Mouse (Mus musculus) midbrain, embryonic 15.5 days (tissue): ENCODE data around the gene Slc9a9. TPM values are rescaled to one million over a fixed set of nuclear protein-coding genes. Genes with fewer than 3 reads are reported as not detected.
A peak's percentile ranks its signal among the peaks of the same experiment; 100 is the strongest.

Experiments used
- ATAC-seq: fragments of 200-750 bp; cut with Nextera tagmentation; replicated peaks from 2 replicates; pipeline ENCODE4 v1.8.0; 2017; ENCODE audit warnings: moderate TSS enrichment
- H3K27ac ChIP-seq: fragments of 300-500 bp; sonication (generic); 2 replicates; pipeline ENCODE4 v1.5.1; 2015; ENCODE audit warnings: mild to moderate bottlenecking, inconsistent platforms
- H3K27me3 ChIP-seq: fragments of 300-500 bp; sonication (generic); replicated peaks from 2 replicates; pipeline ENCODE4 v1.6.1; 2015; ENCODE audit warnings: inconsistent platforms
- H3K36me3 ChIP-seq: fragments of 300-500 bp; sonication (generic); replicated peaks from 2 replicates; pipeline ENCODE4 v1.6.1; 2015; ENCODE audit warnings: inconsistent platforms
- H3K4me1 ChIP-seq: fragments of 300-500 bp; sonication (generic); 2 replicates; pipeline ENCODE4 v1.6.1; 2015; ENCODE audit warnings: inconsistent platforms
- H3K4me2 ChIP-seq: fragments of 300-500 bp; sonication (generic); 2 replicates; pipeline ENCODE4 v1.6.1; 2015; ENCODE audit warnings: inconsistent platforms, mild to moderate bottlenecking, moderate library complexity
- H3K4me3 ChIP-seq: fragments of 300-500 bp; sonication (generic); 2 replicates; pipeline ENCODE4 v1.5.1; 2015; ENCODE audit warnings: mild to moderate bottlenecking, inconsistent platforms
- H3K9ac ChIP-seq: fragments of 300-500 bp; sonication (generic); 2 replicates; pipeline ENCODE4 v1.6.1; 2015; ENCODE audit warnings: mild to moderate bottlenecking, inconsistent platforms
- H3K9me3 ChIP-seq: fragments of 300-500 bp; sonication (generic); 2 replicates; pipeline ENCODE4 v1.6.1; 2016; ENCODE audit warnings: inconsistent platforms
- WGBS: fragments of 180-500 bp; shearing (Covaris S2); methylation state at CpG from one replicate; pipeline ENCODE4 v1.1.7; 2015; ENCODE audit warnings: mixed read lengths; 5-methylcytosine and 5-hydroxymethylcytosine counted together
- polyA plus RNA-seq: library from polyadenylated mRNA; unstranded; fragments of >200 nt; fragmentation: Nextera tagmentation; extraction: Ambion mirVana; gene quantifications from 2 replicates; pipeline ENCODE4 v1.2.1, GENCODE M21; 2015

The Slc9a9 gene
- polyA plus RNA-seq, 1 experiment from 2014 or later, result 7.3 TPM

GRCm38 (mm10) chr9:94712084-94712483 is 42.4 kb downstream of the Slc9a9 start:
- no peak for ATAC-seq
- H3K9me3 ChIP-seq, result no peaks in the 10 kb centered on the region
- H3K4me1 ChIP-seq, result no peaks in the 10 kb centered on the region
- WGBS, result 85% methylated on average over 5 of the region's 5 CpGs
- H3K4me2 ChIP-seq, result no peak overlapping the region
- H3K9ac ChIP-seq, result no peak overlapping the region
- H3K36me3 ChIP-seq, result no peaks in the 10 kb centered on the region
- H3K27me3 ChIP-seq, result no peaks in the 10 kb centered on the region
- no peak overlapping the region for H3K27ac ChIP-seq
- H3K4me3 ChIP-seq, result no peak overlapping the region

GRCm38 (mm10) chr9:94716695-94717094 is 47.0 kb downstream of the Slc9a9 start:
- Histone ChIP-seq H3K4me3 (no peak overlapping the region), H3K27me3 (no peaks in the 10 kb centered on the region), H3K36me3 (no peaks in the 10 kb centered on the region), H3K4me1 (no peaks in the 10 kb centered on the region), H3K9ac (no peak overlapping the region), H3K9me3 (no peaks in the 10 kb centered on the region), H3K27ac (no peak overlapping the region), H3K4me2 (no peak overlapping the region)
- WGBS, result 90% methylated on average over 2 of the region's 2 CpGs
- no peak for ATAC-seq

DNA sequence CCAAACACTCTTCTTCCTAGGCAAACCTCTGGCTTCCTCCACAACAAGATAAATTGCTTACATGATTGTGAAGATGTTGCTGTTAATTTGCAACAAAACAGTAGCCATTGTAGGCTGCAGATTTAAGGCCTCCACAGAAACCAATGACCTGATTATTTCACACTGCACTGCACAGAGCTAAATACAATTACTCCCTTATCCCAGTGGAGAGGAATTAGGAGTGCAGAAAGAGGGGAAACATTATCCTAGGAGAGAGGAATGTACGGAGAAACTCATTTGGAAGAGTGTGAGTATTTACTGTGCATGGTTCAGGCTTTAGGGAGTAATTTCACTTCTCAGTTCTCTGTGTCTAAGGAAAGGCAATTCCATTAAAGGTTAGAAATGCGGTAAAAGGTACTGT is 53.9 kb downstream of the Slc9a9 start:
- H3K4me2 ChIP-seq, result no peak overlapping the region
- peaks cover 2% of the 10 kb centered on the region; the same call in 1 of the 2 replicates for H3K4me1 ChIP-seq
- no peaks in the 10 kb centered on the region for H3K36me3 ChIP-seq
- 56% methylated on average over 2 of the region's 2 CpGs for WGBS
- no peak overlapping the region for H3K27ac ChIP-seq
- ATAC-seq, result no peak
- H3K9ac ChIP-seq, result no peak overlapping the region
- no peaks in the 10 kb centered on the region for H3K9me3 ChIP-seq
- H3K4me3 ChIP-seq, result no peak overlapping the region
- no peaks in the 10 kb centered on the region for H3K27me3 ChIP-seq

DNA sequence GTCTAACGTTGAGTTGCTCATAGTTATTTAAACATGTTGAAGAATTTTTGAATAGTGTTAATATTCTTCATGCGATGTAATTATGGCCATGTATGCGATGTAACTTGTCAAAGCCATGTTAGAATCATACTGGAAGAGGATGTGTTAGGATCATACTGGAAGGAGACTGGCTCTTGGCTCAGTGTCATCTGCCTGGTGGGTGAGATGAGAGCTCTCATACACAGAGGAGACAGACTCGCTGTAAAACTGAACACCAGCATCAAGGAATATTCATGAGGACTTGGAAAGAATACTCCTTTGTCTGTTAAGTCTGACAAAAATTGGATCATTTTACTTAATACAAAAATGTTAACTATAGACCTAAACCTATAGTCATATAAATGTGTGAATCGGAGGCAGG is 55.4 kb downstream of the Slc9a9 start:
- H3K9ac ChIP-seq, result no peak overlapping the region
- 85% methylated on average over 5 of the region's 5 CpGs for WGBS
- H3K36me3 ChIP-seq, result no peaks in the 10 kb centered on the region
- H3K27ac ChIP-seq, result no peak overlapping the region
- no peaks in the 10 kb centered on the region for H3K27me3 ChIP-seq
- peaks cover 2% of the 10 kb centered on the region; the same call in 1 of the 2 replicates for H3K4me1 ChIP-seq
- H3K4me3 ChIP-seq, result no peak overlapping the region
- no peak overlapping the region for H3K4me2 ChIP-seq
- no peaks in the 10 kb centered on the region for H3K9me3 ChIP-seq
- ATAC-seq, result no peak

GRCm38 (mm10) chr9:94727457-94727856 is 57.7 kb downstream of the Slc9a9 start:
- Histone ChIP-seq H3K27me3 (no peaks in the 10 kb centered on the region), H3K4me2 (no peak overlapping the region), H3K27ac (no peak overlapping the region), H3K9ac (no peak overlapping the region), H3K9me3 (no peaks in the 10 kb centered on the region), H3K4me3 (no peak overlapping the region), H3K36me3 (no peaks in the 10 kb centered on the region), H3K4me1 (peaks cover 2% of the 10 kb centered on the region; the same call in 1 of the 2 replicates)
- WGBS, result 34% methylated on average over 5 of the region's 5 CpGs
- peak; percentile 46; the same call in 1 of the 2 replicates for ATAC-seq

DNA sequence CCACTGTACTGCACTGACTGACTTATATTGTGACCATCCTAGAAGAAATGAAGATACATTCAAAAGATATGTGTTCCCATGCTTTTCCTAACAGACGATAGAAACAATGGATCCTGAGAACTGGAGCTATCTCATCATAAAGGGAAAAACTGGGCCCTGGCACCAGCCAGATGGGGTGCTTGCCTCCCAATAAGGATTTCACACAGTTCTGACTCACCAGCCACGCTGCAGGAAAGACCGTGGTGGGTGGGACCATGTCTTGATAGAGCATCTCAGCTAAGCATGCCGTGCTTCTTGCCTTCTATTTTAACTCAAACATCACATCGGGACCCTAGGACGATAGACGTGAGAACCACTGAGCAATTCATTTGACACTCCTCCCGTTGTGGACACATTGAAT is 60.7 kb downstream of the Slc9a9 start:
- no peak for ATAC-seq
- WGBS, result 95% methylated on average over 8 of the region's 8 CpGs

GRCm38 (mm10) chr9:94732136-94732535 is 62.4 kb downstream of the Slc9a9 start:
- Histone ChIP-seq H3K27ac (no peak overlapping the region), H3K36me3 (no peaks in the 10 kb centered on the region), H3K9ac (no peak overlapping the region), H3K9me3 (no peaks in the 10 kb centered on the region), H3K4me3 (no peak overlapping the region), H3K4me2 (no peak overlapping the region), H3K27me3 (no peaks in the 10 kb centered on the region), H3K4me1 (peaks cover 5% of the 10 kb centered on the region)
- WGBS, result 62% methylated on average over 6 of the region's 6 CpGs
- ATAC-seq, result no peak

More for the DNA sequence above, 60.7 kb downstream of the Slc9a9 start:
- H3K4me1 ChIP-seq, result peaks cover 2% of the 10 kb centered on the region
- H3K36me3 ChIP-seq, result no peaks in the 10 kb centered on the region
- no peak overlapping the region for H3K27ac ChIP-seq
- H3K4me2 ChIP-seq, result no peak overlapping the region
- no peaks in the 10 kb centered on the region for H3K9me3 ChIP-seq
- no peak overlapping the region for H3K4me3 ChIP-seq
- H3K9ac ChIP-seq, result no peak overlapping the region
- no peaks in the 10 kb centered on the region for H3K27me3 ChIP-seq

DNA sequence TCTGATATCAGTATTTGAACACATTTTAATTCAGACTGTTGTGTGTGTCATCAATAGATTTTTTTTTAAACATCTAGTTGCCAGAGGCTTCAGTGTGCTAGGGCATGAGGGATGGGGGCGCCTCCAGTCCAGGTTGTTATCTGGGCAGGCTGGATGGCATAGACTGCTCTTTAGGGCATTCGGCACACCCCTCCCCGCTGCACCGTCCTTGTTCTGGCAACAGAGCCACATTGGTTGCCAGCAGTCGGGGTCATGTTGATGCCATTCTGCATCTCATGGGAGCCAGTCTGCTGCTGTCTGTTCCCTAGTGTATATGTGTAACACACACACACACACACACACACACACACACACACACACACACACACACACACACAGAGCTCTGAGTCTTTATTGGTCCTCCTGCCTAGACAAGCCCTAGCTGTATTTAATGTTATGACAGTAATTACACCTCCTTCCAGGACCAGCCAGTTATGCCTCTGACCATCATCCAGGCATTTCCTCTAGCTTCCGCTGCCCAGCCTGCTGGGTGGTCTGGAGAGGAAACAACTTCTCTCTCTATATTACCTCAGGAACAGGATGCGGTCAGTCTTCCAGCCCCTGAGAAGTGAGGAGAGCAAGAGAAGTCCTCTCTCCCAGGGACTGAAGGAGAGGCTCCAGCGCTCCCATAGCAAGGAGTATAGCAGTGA is 63.0 kb downstream of the Slc9a9 start:
- H3K27ac ChIP-seq, result no peak overlapping the region
- no peak overlapping the region for H3K9ac ChIP-seq
- no peaks in the 10 kb centered on the region for H3K9me3 ChIP-seq
- H3K4me3 ChIP-seq, result no peak overlapping the region
- no peaks in the 10 kb centered on the region for H3K36me3 ChIP-seq
- 84% methylated on average over 8 of the region's 8 CpGs for whole genome bisulfite sequencing
- H3K27me3 ChIP-seq, result no peaks in the 10 kb centered on the region
- no peak overlapping the region for H3K4me2 ChIP-seq
- H3K4me1 ChIP-seq, result peaks cover 2% of the 10 kb centered on the region; the same call in 1 of the 2 replicates
- no peak for ATAC-seq

DNA sequence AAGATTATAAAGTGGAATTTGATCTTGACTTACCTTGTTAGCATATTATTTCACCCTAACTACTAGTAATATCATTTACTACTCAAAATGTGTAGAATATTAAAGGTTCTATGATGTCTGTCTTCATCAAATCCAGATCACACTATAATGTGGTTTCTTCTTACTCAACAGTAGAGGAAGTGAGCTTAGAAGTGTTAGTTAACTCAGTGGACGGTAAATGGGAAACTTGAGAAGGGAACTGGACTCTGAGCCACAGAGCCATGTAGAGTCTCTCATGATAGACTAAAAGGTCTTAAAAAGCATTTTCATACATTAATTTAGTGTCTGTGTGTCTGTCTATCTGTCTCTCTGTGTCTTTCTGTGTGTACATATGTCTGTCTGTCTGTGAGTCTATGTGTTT is 64.6 kb downstream of the Slc9a9 start:
- no peak overlapping the region for H3K9ac ChIP-seq
- peaks cover 6% of the 10 kb centered on the region; the same call in 1 of the 2 replicates for H3K4me1 ChIP-seq
- no peaks in the 10 kb centered on the region for H3K27me3 ChIP-seq
- 84% methylated on average over 1 of the region's 1 CpGs for WGBS
- H3K4me2 ChIP-seq, result no peak overlapping the region
- no peak overlapping the region for H3K4me3 ChIP-seq
- no peak overlapping the region for H3K27ac ChIP-seq
- H3K9me3 ChIP-seq, result no peaks in the 10 kb centered on the region
- no peak for ATAC-seq
- H3K36me3 ChIP-seq, result no peaks in the 10 kb centered on the region

GRCm38 (mm10) chr9:94737226-94737625 is 67.5 kb downstream of the Slc9a9 start:
- Histone ChIP-seq H3K9me3 (no peaks in the 10 kb centered on the region), H3K4me1 (peaks cover 7% of the 10 kb centered on the region; the same call in 1 of the 2 replicates), H3K9ac (no peak overlapping the region), H3K4me2 (no peak overlapping the region), H3K36me3 (no peaks in the 10 kb centered on the region), H3K4me3 (no peak overlapping the region), H3K27me3 (no peaks in the 10 kb centered on the region), H3K27ac (no peak overlapping the region)
- WGBS, result 66% methylated on average over 5 of the region's 5 CpGs
- no peak for ATAC-seq

DNA sequence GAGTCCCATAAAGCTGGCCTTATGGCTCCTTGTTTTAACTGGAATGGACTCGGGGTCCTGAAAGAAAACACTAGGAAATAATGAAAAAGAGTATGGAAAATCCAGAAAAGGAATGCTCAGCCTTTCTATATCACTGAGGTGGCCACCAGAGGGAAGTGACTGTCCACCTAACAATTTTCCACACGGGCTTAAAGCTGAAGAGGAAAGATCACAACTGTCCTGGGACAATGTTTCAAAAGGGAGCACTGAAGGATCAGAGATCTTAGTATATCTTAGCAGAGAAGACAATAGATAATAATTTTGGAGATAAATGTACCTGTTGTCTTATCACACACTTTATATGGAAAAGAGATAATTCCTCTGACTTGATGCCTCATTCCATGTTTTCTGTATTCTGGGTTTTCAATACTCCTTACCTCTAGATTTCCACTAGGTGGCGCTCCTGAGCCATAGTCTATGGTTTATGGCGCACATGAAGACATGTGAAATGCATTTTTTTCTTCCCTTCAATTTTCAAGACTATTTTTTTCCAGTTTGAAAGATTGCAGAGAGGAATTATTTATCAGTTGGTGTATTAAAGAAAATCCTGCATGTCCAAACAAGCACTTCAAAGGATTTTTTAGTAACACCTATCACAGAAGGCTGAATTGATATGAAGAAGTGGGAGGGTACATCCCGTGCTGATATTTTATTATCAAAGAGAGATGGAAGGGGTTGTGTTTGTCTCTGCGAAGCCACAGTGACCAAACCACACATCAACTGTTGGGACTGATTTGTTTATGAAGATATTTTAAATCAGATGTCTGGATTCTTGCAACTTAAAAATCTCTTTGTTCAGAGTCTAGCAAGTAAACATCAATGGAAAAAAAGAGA is 69.1 kb downstream of the Slc9a9 start:
- WGBS, result 37% methylated on average over 6 of the region's 6 CpGs
- H3K27me3 ChIP-seq, result no peaks in the 10 kb centered on the region
- no peaks in the 10 kb centered on the region for H3K36me3 ChIP-seq
- H3K27ac ChIP-seq, result peak overlapping the region; percentile 31; the same call in 1 of the 2 replicates
- ATAC-seq, result peak; percentile 82
- no peak overlapping the region for H3K4me3 ChIP-seq
- no peak overlapping the region for H3K9ac ChIP-seq
- H3K9me3 ChIP-seq, result no peaks in the 10 kb centered on the region
- H3K4me2 ChIP-seq, result no peak overlapping the region
- peaks cover 7% of the 10 kb centered on the region; the same call in 1 of the 2 replicates for H3K4me1 ChIP-seq

GRCm38 (mm10) chr9:94740841-94741240 is 71.1 kb downstream of the Slc9a9 start:
- ATAC-seq, result no peak
- Histone ChIP-seq H3K27me3 (no peaks in the 10 kb centered on the region), H3K4me3 (no peak overlapping the region), H3K36me3 (no peaks in the 10 kb centered on the region), H3K4me2 (no peak overlapping the region), H3K9ac (no peak overlapping the region), H3K27ac (no peak overlapping the region), H3K9me3 (no peaks in the 10 kb centered on the region), H3K4me1 (peaks cover 7% of the 10 kb centered on the region; the same call in 1 of the 2 replicates)
- WGBS, result 87% methylated on average over 3 of the region's 3 CpGs
